Mouse (Mus musculus) spleen, adult 2 months (tissue): ENCODE measurements around the gene Siah2. TPM values are rescaled to one million over a fixed set of nuclear protein-coding genes. Genes with fewer than 3 reads are reported as not detected.
A peak's percentile ranks its signal among the peaks of the same experiment; 100 is the strongest.

Experiments
- DNase-seq, 2 experiments: peaks; one replicate each; pipeline versions ENCODE4 v3.0.0 to v3.0.0-alpha.2; 2012 to 2021; ENCODE audit warnings: low spot score in 2 of 2, low read depth in 1 of 2
- H3K27ac ChIP-seq: fragments of 200-500 bp; 2 replicates; pipeline ENCODE4 v1.5.1; 2012; ENCODE audit warnings: low read length, inconsistent platforms; ENCODE audit not compliant: insufficient read depth
- H3K27me3 ChIP-seq: fragments of 200-500 bp; 2 replicates; pipeline ENCODE4 v1.6.1; 2012; ENCODE audit warnings: mild to moderate bottlenecking, moderate library complexity, low read length, inconsistent platforms; ENCODE audit not compliant: control insufficient read depth, insufficient read depth
- H3K36me3 ChIP-seq: fragments of 200-500 bp; 2 replicates; pipeline ENCODE4 v1.6.1; 2012; ENCODE audit warnings: mild to moderate bottlenecking, low read length, inconsistent platforms; ENCODE audit not compliant: control insufficient read depth, insufficient read depth
- H3K4me1 ChIP-seq: fragments of 200-500 bp; 2 replicates; pipeline ENCODE4 v1.6.1; 2011; ENCODE audit warnings: inconsistent platforms; ENCODE audit not compliant: control insufficient read depth, insufficient read depth, insufficient read length
- H3K4me3 ChIP-seq: fragments of 200-500 bp; 2 replicates; pipeline ENCODE4 v1.5.1; 2011; ENCODE audit warnings: mild to moderate bottlenecking, inconsistent platforms; ENCODE audit not compliant: insufficient read depth, insufficient read length; ENCODE audit errors: extremely low read depth
- CTCF ChIP-seq: fragments of 200-500 bp; IDR thresholded peaks from 2 replicates; pipeline ENCODE4 v1.5.1; 2011; ENCODE audit warnings: mild to moderate bottlenecking, inconsistent platforms; ENCODE audit not compliant: insufficient read depth, insufficient read length, insufficient replicate concordance; ENCODE audit errors: extremely low read depth
- POLR2A ChIP-seq: fragments of 200-500 bp; IDR thresholded peaks from 2 replicates; pipeline ENCODE4 v1.6.1; 2011; ENCODE audit warnings: low read depth, low read length, inconsistent platforms
- WGBS: fragments of 180-500 bp; shearing (Covaris S2); methylation state at CpG from one replicate; pipeline ENCODE4 v1.1.7; 2018; 5-methylcytosine and 5-hydroxymethylcytosine counted together
- polyA plus RNA-seq: library from polyadenylated mRNA; depleted of rRNA; stranded (reverse); fragments of >200 nt; gene quantifications from 2 replicates; pipeline ENCODE4 v1.2.3, GENCODE M21; 2012

The Siah2 gene
- polyA plus RNA-seq, 1 experiment, result 14.6 TPM

- DNase-seq, result no peak
- Histone ChIP-seq H3K27me3 (no peaks in the 10 kb centered on the region), H3K4me3 (no peak overlapping the region), H3K4me1 (peaks cover 11% of the 10 kb centered on the region; the same call in 1 of the 2 replicates), H3K36me3 (no peaks in the 10 kb centered on the region), H3K27ac (no peak overlapping the region)
- 56% methylated on average over 4 of the region's 4 CpGs for WGBS
- TF ChIP-seq POLR2A (no peak), CTCF (no peak)
Measured at GRCm38 (mm10) chr3:58672481-58673183, 19.6 kb downstream of the Siah2 start.

- peak in 1 of 2 experiments; percentile 29 for DNase-seq
- Histone ChIP-seq H3K4me1 (peaks cover 11% of the 10 kb centered on the region; the same call in 1 of the 2 replicates), H3K27me3 (no peaks in the 10 kb centered on the region), H3K27ac (peak overlapping the region; percentile 38; the same call in 1 of the 2 replicates), H3K4me3 (no peak overlapping the region), H3K36me3 (no peaks in the 10 kb centered on the region)
- no peak for TF ChIP-seq CTCF
- TF ChIP-seq POLR2A, result no peak
- WGBS, result 15% methylated on average over 6 of the region's 6 CpGs
Measured at GRCm38 (mm10) chr3:58671616-58672250, 20.5 kb downstream of the Siah2 start.

GRCm38 (mm10) chr3:58663970-58664369, 28.2 kb downstream of the Siah2 start:
- H3K27ac ChIP-seq, result no peak overlapping the region
- TF ChIP-seq POLR2A (no peak), CTCF (no peak)
- 90% methylated on average over 7 of the region's 7 CpGs for WGBS
- no peak overlapping the region for H3K4me3 ChIP-seq
- no peaks in the 10 kb centered on the region for H3K4me1 ChIP-seq
- H3K27me3 ChIP-seq, result no peaks in the 10 kb centered on the region
- no peaks in the 10 kb centered on the region for H3K36me3 ChIP-seq
- no peak for DNase-seq

- H3K4me3 ChIP-seq, result no peak overlapping the region
- no peaks in the 10 kb centered on the region for H3K36me3 ChIP-seq
- no peaks in the 10 kb centered on the region for H3K27me3 ChIP-seq
- H3K4me1 ChIP-seq, result no peaks in the 10 kb centered on the region
- 92% methylated on average over 4 of the region's 4 CpGs for WGBS
- DNase-seq, result no peak
- TF ChIP-seq POLR2A, result no peak
- TF ChIP-seq CTCF, result no peak
- no peak overlapping the region for H3K27ac ChIP-seq
Measured at GRCm38 (mm10) chr3:58660636-58661035, 31.6 kb downstream of the Siah2 start.

- DNase-seq, result peak; percentile 63 to 65
- no peak for TF ChIP-seq POLR2A
- no peak for TF ChIP-seq CTCF
- 14% methylated on average over 2 of the region's 2 CpGs for WGBS
Measured at GRCm38 (mm10) chr3:58657356-58657755, 34.8 kb downstream of the Siah2 start.

GRCm38 (mm10) chr3:58655362-58656130, 36.7 kb downstream of the Siah2 start:
- 60% methylated on average over 17 of the region's 17 CpGs for WGBS
- TF ChIP-seq POLR2A (no peak), CTCF (peak; percentile 29; the same call in 1 of the 2 replicates)
- DNase-seq, result peak; percentile 31 to 62

More at GRCm38 (mm10) chr3:58657356-58657755, 34.8 kb downstream of the Siah2 start:
- Histone ChIP-seq H3K27ac (no peak overlapping the region), H3K27me3 (no peaks in the 10 kb centered on the region), H3K4me3 (no peak overlapping the region), H3K4me1 (no peaks in the 10 kb centered on the region), H3K36me3 (no peaks in the 10 kb centered on the region)

More at GRCm38 (mm10) chr3:58655362-58656130, 36.7 kb downstream of the Siah2 start:
- Histone ChIP-seq H3K27ac (no peak overlapping the region), H3K4me1 (no peaks in the 10 kb centered on the region), H3K36me3 (no peaks in the 10 kb centered on the region), H3K4me3 (no peak overlapping the region), H3K27me3 (no peaks in the 10 kb centered on the region)
